Mouse (Mus musculus) lung, postnatal 0 days (tissue): ENCODE measurements around the gene Aak1.

Experiments
- CTCF ChIP-seq: IDR thresholded peaks from 2 replicates; pipeline ENCODE4 v1.5.1; 2016; ENCODE audit warnings: antibody characterized with exemption, mild to moderate bottlenecking
- EP300 ChIP-seq: IDR thresholded peaks from 2 replicates; pipeline ENCODE4 v1.6.1; 2016; ENCODE audit warnings: antibody characterized with exemption, mild to moderate bottlenecking, control low read depth

DNA sequence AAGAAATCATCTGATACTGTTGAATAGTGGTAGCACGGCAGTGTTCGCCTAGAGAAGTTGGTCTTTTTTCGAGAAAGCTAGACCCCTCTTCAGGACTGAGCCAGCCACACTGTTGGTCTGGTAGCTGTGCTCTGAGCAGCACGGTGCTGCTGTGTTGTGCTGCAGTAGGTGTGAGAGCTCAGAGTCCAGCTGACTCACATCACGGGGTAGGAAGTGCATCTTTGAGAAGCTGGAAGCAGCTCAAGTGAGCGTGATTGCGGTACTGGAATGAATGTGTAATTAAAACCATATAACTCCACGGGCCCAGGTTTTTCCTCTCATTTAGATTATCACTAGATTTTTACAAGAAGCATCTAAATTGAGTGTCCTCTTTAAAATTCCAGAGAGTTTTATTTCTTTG, 97.8 kb downstream of the Aak1 start:
- TF ChIP-seq CTCF = no peak
- TF ChIP-seq EP300 = no peak
